Mouse (Mus musculus): ENCODE data around the gene Hipk3. TPM values are rescaled to one million over a fixed set of nuclear protein-coding genes. Genes with fewer than 3 reads are reported as not detected.
A peak's percentile ranks its signal among the peaks of the same experiment; 100 is the strongest.

Hipk3 gene
- polyA plus RNA-seq, 1 experiment from 2014 or later = 7.6 TPM

DNA sequence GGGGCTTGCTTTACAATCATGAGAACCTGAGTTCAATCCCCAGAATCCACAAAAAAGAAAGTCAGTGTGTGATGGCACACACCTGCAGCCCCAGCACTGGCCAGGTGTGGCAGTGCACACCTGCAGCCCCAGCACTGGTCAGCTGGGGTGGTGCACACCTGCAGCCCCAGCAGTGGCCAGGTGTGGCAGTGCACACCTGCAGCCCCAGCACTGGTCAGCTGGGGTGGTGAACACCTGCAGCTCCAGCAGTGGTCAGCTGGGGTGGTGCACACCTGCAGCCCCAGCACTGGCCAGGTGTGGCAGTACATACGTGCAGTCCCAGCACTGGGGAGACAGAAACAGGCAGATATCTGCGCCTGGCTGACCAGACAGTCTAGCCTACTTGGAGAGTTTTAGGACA, 116.3 kb downstream of the Hipk3 start:
- WGBS = 68% methylated on average over 2 of the region's 2 CpGs
- no peaks in the 10 kb centered on the region for H3K36me3 ChIP-seq
- no peak overlapping the region for H3K4me3 ChIP-seq
- 0 out of 2 replicates have a peak, but pooled peaks have one; percentile 40 for ATAC-seq (ENCODE audit: low read depth)
- no peak overlapping the region for H3K9ac ChIP-seq
- H3K27me3 ChIP-seq = no peaks in the 10 kb centered on the region
- peaks cover 12% of the 10 kb centered on the region for H3K4me1 ChIP-seq (replicated peaks)
- no peak overlapping the region for H3K27ac ChIP-seq (replicated peaks)
- H3K4me2 ChIP-seq = no peak overlapping the region
- no peaks in the 10 kb centered on the region for H3K9me3 ChIP-seq

MicroRNAs within 50 kb of the gene (microRNA counts, 519-probe panel; counts per million panel counts)
- microRNA mmu-miR-1902 = not detected

Small RNA genes lying within 50 kb of the gene (microRNA-seq; reads per million reads assigned to microRNA genes)
- gene Mir1902 = not detected

Other genes starting within 250 kb of the Hipk3 start
- gene D430041D05Rik, start 83.4 kb downstream of the Hipk3 start, polyA plus RNA-seq (2015; fragmentation: Nextera tagmentation; extraction: Ambion mirVana) = 5.7 and 6.5 TPM in 2 replicates
- 97.2 and 108 TPM in 2 replicates for gene Cstf3, start 96.1 kb upstream of the Hipk3 start, polyA plus RNA-seq (2015; fragmentation: Nextera tagmentation; extraction: Ambion mirVana)
- 65.0 and 68.4 TPM in 2 replicates for gene Tcp11l1, start 217.7 kb upstream of the Hipk3 start, polyA plus RNA-seq (2015; fragmentation: Nextera tagmentation; extraction: Ambion mirVana)
- gene Pin1rt1, start 221.9 kb upstream of the Hipk3 start, polyA plus RNA-seq (2015; fragmentation: Nextera tagmentation; extraction: Ambion mirVana) = 0.34 TPM in 1 of 2 replicates, not detected in the other
- gene Depdc7, start 248.4 kb upstream of the Hipk3 start, polyA plus RNA-seq (2015; fragmentation: Nextera tagmentation; extraction: Ambion mirVana) = 1.6 and 2.5 TPM in 2 replicates

Measured in neural tube, embryonic 13.5 days (tissue).